Mouse (Mus musculus): ENCODE measurements at regions not wholly inside any gene's neighbourhood (a gene's known extent, or its start where the extent isn't known, plus 50 kb on each side); places are given as distances from the start of the nearest gene placed in this dataset.

DNA sequence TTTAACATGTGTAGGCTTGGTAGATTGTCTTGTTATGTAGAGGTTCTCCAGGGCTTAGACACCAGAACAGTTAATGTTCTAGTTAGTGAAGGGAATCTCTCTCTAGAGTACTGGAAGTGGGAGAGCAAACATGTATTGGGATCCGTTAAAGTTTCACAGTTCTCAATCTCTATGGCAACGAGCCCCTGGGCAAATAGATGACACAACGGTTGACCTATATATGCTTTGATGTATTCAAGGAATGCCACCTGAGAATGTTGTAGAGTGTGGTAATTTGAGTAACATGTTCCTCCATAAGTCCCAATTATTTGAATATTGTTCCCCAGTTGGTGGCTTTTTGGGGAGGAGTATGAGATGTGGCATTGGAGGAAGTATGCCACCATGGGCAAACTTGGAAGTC, 64.7 kb upstream of the D16Ertd472e start:
- no peak overlapping the region for H3K4me2 ChIP-seq (ENCODE audit: insufficient read depth, low read depth, poor library complexity, severe bottlenecking)
- no peaks in the 10 kb centered on the region for H3K79me2 ChIP-seq (replicated peaks; ENCODE audit: control insufficient read depth, extremely low read depth, insufficient read depth, poor library complexity, severe bottlenecking)
- H3K27me3 ChIP-seq (replicated peaks) = no peaks in the 10 kb centered on the region
- no peaks in the 10 kb centered on the region for H3K36me3 ChIP-seq (replicated peaks in 1 of 2; ENCODE audit: control insufficient read depth in 1 of 2, insufficient read depth in 1 of 2, low read length in 1 of 2)
- no peak overlapping the region for H3K27ac ChIP-seq (ENCODE audit: insufficient read depth, low read depth)
- no peak overlapping the region for H3K4me3 ChIP-seq (replicated peaks in 1 of 3; ENCODE audit: low read depth in 2 of 3, low read length in 2 of 3, poor library complexity in 1 of 3)
- H3K9ac ChIP-seq (ENCODE audit: insufficient read depth, low read depth) = no peak overlapping the region
- peaks cover 0 to 6% of the 10 kb centered on the region in 2 experiments; a peak in 2 of 4 replicates for H3K4me1 ChIP-seq (ENCODE audit: control insufficient read depth in 1 of 2, insufficient read depth in 2 of 2)
- no peak for DNase-seq (ENCODE audit: extremely low read depth)
- dilution Hi-C loops (cut with MboI; ENCODE audit: extremely low pct_ligation_motif_present, extremely low pct_unique_long_range_greater_than_20kb, low sequenced_read_pairs) (no loop called here), in situ Hi-C loops (cut with MboI; ENCODE audit: low pct_ligation_motif_present, low pct_unique_long_range_greater_than_20kb, low sequenced_read_pairs) (loop anchor here (5.0 kb wide), 1 partner anchor 189 kb away; no protein-coding TSS in a partner anchor)
- H3K9me3 ChIP-seq (replicated peaks; ENCODE audit: low read length) = no peaks in the 10 kb centered on the region
- TF ChIP-seq ELF1 (IDR thresholded peaks at IDR 0.05; ENCODE audit: low read depth, low read length) (no peak), KAT2A (IDR thresholded peaks at IDR 0.05; ENCODE audit: insufficient replicate concordance, low read length) (no peak)

- Histone ChIP-seq H3K9me3 (replicated peaks; ENCODE audit: low read length) (no peaks in the 10 kb centered on the region), H3K27me3 (replicated peaks) (no peaks in the 10 kb centered on the region), H3K27ac (ENCODE audit: insufficient read depth, low read depth) (no peak overlapping the region), H3K4me3 (replicated peaks in 1 of 3; ENCODE audit: low read depth in 2 of 3, low read length in 2 of 3, poor library complexity in 1 of 3) (no peak overlapping the region), H3K4me2 (ENCODE audit: insufficient read depth, low read depth, poor library complexity, severe bottlenecking) (peak overlapping the region; percentile 47; the same call in 1 of the 2 replicates), H3K79me2 (replicated peaks; ENCODE audit: control insufficient read depth, extremely low read depth, insufficient read depth, poor library complexity, severe bottlenecking) (no peaks in the 10 kb centered on the region), H3K36me3 (replicated peaks in 1 of 2; ENCODE audit: control insufficient read depth in 1 of 2, insufficient read depth in 1 of 2, low read length in 1 of 2) (no peaks in the 10 kb centered on the region), H3K9ac (ENCODE audit: insufficient read depth, low read depth) (no peak overlapping the region), H3K4me1 (ENCODE audit: control insufficient read depth in 1 of 2, insufficient read depth in 2 of 2) (peaks cover 0 to 6% of the 10 kb centered on the region in 2 experiments; a peak in 2 of 4 replicates)
- TF ChIP-seq IRF4 (IDR thresholded peaks at IDR 0.05; ENCODE audit: low read depth, low read length) = peak; percentile 76
- no peak for TF ChIP-seq ETS1 (conservative IDR thresholded peaks at IDR 0.05; ENCODE audit: low read depth, low read length)
- TF ChIP-seq RCOR1 (conservative IDR thresholded peaks at IDR 0.05; ENCODE audit: low read depth, low read length) = 0 out of 2 replicates have a peak, but pooled peaks have one; percentile 30
- no peak for TF ChIP-seq GABPA (IDR thresholded peaks at IDR 0.05; ENCODE audit: insufficient replicate concordance, low read depth, low read length)
- TF ChIP-seq POLR2A (IDR thresholded peaks at IDR 0.05; ENCODE audit: low read depth, low read length) = no peak
- no peak for TF ChIP-seq ELF1 (IDR thresholded peaks at IDR 0.05; ENCODE audit: low read depth, low read length)
- no peak for TF ChIP-seq ZKSCAN1 (IDR thresholded peaks at IDR 0.05; ENCODE audit: borderline replicate concordance, low read depth, low read length)
- TF ChIP-seq BHLHE40 (IDR thresholded peaks at IDR 0.05; ENCODE audit: low read depth, low read length) = 0 out of 2 replicates have a peak, but pooled peaks have one; percentile 20
- no peak for TF ChIP-seq KAT2A (IDR thresholded peaks at IDR 0.05; ENCODE audit: insufficient replicate concordance, low read length)
- 0 out of 2 replicates have a peak, but pooled peaks have one; percentile 19 for TF ChIP-seq TCF12 (IDR thresholded peaks at IDR 0.05; ENCODE audit: low read depth, low read length)
- TF ChIP-seq CTCF (conservative IDR thresholded peaks at IDR 0.05 in 1 of 2, IDR thresholded peaks at IDR 0.05 in 1 of 2; ENCODE audit: low read depth in 2 of 2, low read length in 2 of 2) = no peak
- TF ChIP-seq HCFC1 (IDR thresholded peaks at IDR 0.05; ENCODE audit: low read depth, low read length) = no peak
- TF ChIP-seq ZC3H11A (IDR thresholded peaks at IDR 0.05; ENCODE audit: low read depth, low read length) = no peak
- no peak for TF ChIP-seq ZMIZ1 (IDR thresholded peaks at IDR 0.05; ENCODE audit: low read depth, low read length)
- no peak for TF ChIP-seq SMC3 (IDR thresholded peaks at IDR 0.05; ENCODE audit: low read depth, low read length)
- TF ChIP-seq CHD2 (IDR thresholded peaks at IDR 0.05; ENCODE audit: low read length) = 0 out of 2 replicates have a peak, but pooled peaks have one; percentile 30
- no peak for TF ChIP-seq E2F4 (IDR thresholded peaks at IDR 0.05; ENCODE audit: insufficient replicate concordance, low read depth, low read length)
- TF ChIP-seq MXI1 (IDR thresholded peaks at IDR 0.05; ENCODE audit: low read depth, low read length) = no peak
- no peak for TF ChIP-seq MAFK (IDR thresholded peaks at IDR 0.05; ENCODE audit: insufficient replicate concordance, low read length)
- peak; percentile 68 for TF ChIP-seq EP300 (IDR thresholded peaks at IDR 0.05; ENCODE audit: low read length)
- no peak for TF ChIP-seq ZNF384 (IDR thresholded peaks at IDR 0.05; ENCODE audit: low read depth, low read length)
- no peak for TF ChIP-seq CHD1 (IDR thresholded peaks at IDR 0.05; ENCODE audit: low read depth, low read length)
- no peak for TF ChIP-seq MEF2A (IDR thresholded peaks at IDR 0.05; ENCODE audit: borderline replicate concordance, low read depth, low read length)
- in situ Hi-C loops (cut with MboI; ENCODE audit: low pct_ligation_motif_present, low pct_unique_long_range_greater_than_20kb, low sequenced_read_pairs) = no loop called here
- peak; percentile 13 for DNase-seq (ENCODE audit: extremely low read depth)
- dilution Hi-C loops (cut with MboI; ENCODE audit: extremely low pct_ligation_motif_present, extremely low pct_unique_long_range_greater_than_20kb, low sequenced_read_pairs) = no loop called here
These were observed 60.9 kb upstream of the D16Ertd472e start for GRCm38 (mm10) chr16:78637452-78637851.

All from CH12.LX (cell line).